Mouse (Mus musculus): Measurements from ENCODE around the gene Spon1. TPM values are rescaled to one million over a fixed set of nuclear protein-coding genes. Genes with fewer than 3 reads are reported as not detected.

Gene Spon1
- polyA plus RNA-seq, 1 experiment from 2014 or later: 3.2 TPM

DNA sequence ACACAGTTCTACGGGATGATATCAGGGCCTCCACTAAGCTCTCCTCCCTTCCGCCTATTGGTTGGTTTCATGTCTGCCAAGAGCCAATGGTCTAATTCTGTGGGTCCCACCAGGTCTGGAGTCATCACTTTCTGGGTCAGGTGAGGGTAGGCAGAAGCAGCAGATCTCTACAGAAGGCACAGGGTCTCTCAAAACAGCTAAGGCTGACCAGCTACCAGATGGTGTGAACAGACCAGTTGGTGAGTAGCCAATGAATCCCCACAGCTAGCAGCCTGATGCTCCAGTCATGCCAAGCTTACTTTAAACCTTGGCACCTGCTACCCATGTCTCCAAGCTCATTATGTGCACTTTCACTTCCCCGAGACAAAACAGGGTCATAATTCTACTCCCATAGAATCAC is 261.6 kb downstream of the Spon1 start:
- H3K4me3 ChIP-seq (ENCODE audit: low read depth, low read length): no peak overlapping the region
- no peaks in the 10 kb centered on the region for H3K27me3 ChIP-seq (replicated peaks; ENCODE audit: control insufficient read depth, insufficient read depth, low read length)
- H3K4me1 ChIP-seq (replicated peaks; ENCODE audit: control insufficient read depth, insufficient read depth, low read length): no peaks in the 10 kb centered on the region
- no peaks in the 10 kb centered on the region for H3K9me3 ChIP-seq (ENCODE audit: control insufficient read depth)
- no peaks in the 10 kb centered on the region for H3K36me3 ChIP-seq (ENCODE audit: control insufficient read depth, insufficient read depth)
- no peak overlapping the region for H3K9ac ChIP-seq (ENCODE audit: low read depth, low read length)
- WGBS: 72% methylated on average over 3 of the region's 3 CpGs
- no peak overlapping the region for H3K27ac ChIP-seq (ENCODE audit: low read depth, low read length)
- TF ChIP-seq CTCF (IDR thresholded peaks at IDR 0.05; ENCODE audit: low read depth): no peak
- ATAC-seq: no peak
- H3K4me2 ChIP-seq (replicated peaks; ENCODE audit: low read depth): no peak overlapping the region

DNA sequence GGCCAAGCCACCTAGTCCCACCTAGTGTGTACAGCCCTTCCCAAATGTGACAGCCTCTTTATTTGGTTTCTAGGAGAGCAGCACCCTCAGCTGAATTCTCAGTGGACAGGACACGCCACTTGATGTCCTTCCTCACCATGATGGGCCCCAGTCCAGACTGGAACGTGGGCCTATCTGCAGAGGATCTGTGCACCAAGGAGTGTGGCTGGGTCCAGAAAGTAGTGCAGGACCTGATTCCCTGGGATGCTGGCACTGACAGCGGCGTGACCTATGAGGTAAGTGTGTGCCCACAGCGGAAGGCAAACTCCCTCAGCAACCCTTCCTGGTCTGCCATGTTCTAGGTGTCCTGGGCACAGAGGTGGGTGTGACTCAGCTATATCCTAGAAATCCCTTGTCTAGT is 263.0 kb downstream of the Spon1 start:
- no peak for ATAC-seq
- H3K9ac ChIP-seq (ENCODE audit: low read depth, low read length): no peak overlapping the region
- H3K4me1 ChIP-seq (replicated peaks; ENCODE audit: control insufficient read depth, insufficient read depth, low read length): no peaks in the 10 kb centered on the region
- H3K36me3 ChIP-seq (ENCODE audit: control insufficient read depth, insufficient read depth): no peaks in the 10 kb centered on the region
- no peak overlapping the region for H3K4me2 ChIP-seq (replicated peaks; ENCODE audit: low read depth)
- WGBS: 93% methylated on average over 5 of the region's 5 CpGs
- no peak overlapping the region for H3K27ac ChIP-seq (ENCODE audit: low read depth, low read length)
- H3K4me3 ChIP-seq (ENCODE audit: low read depth, low read length): no peak overlapping the region
- TF ChIP-seq CTCF (IDR thresholded peaks at IDR 0.05; ENCODE audit: low read depth): no peak
- no peaks in the 10 kb centered on the region for H3K9me3 ChIP-seq (ENCODE audit: control insufficient read depth)
- no peaks in the 10 kb centered on the region for H3K27me3 ChIP-seq (replicated peaks; ENCODE audit: control insufficient read depth, insufficient read depth, low read length)

GRCm38 (mm10) chr7:114029596-114029995 is 263.8 kb downstream of the Spon1 start:
- ATAC-seq: no peak
- Histone ChIP-seq H3K4me3 (ENCODE audit: low read depth, low read length) (no peak overlapping the region), H3K36me3 (ENCODE audit: control insufficient read depth, insufficient read depth) (no peaks in the 10 kb centered on the region), H3K9me3 (ENCODE audit: control insufficient read depth) (no peaks in the 10 kb centered on the region), H3K27me3 (replicated peaks; ENCODE audit: control insufficient read depth, insufficient read depth, low read length) (no peaks in the 10 kb centered on the region), H3K4me2 (replicated peaks; ENCODE audit: low read depth) (no peak overlapping the region), H3K27ac (ENCODE audit: low read depth, low read length) (no peak overlapping the region), H3K9ac (ENCODE audit: low read depth, low read length) (no peak overlapping the region), H3K4me1 (replicated peaks; ENCODE audit: control insufficient read depth, insufficient read depth, low read length) (no peaks in the 10 kb centered on the region)
- no peak for TF ChIP-seq CTCF (IDR thresholded peaks at IDR 0.05; ENCODE audit: low read depth)
- 73% methylated on average over 6 of the region's 6 CpGs for WGBS

GRCm38 (mm10) chr7:114037237-114037636 is 271.4 kb downstream of the Spon1 start:
- no peaks in the 10 kb centered on the region for H3K9me3 ChIP-seq (ENCODE audit: control insufficient read depth)
- no peaks in the 10 kb centered on the region for H3K27me3 ChIP-seq (replicated peaks; ENCODE audit: control insufficient read depth, insufficient read depth, low read length)
- H3K9ac ChIP-seq (ENCODE audit: low read depth, low read length): no peak overlapping the region
- 81% methylated on average over 4 of the region's 4 CpGs for WGBS
- H3K36me3 ChIP-seq (ENCODE audit: control insufficient read depth, insufficient read depth): peaks cover 8% of the 10 kb centered on the region
- no peak overlapping the region for H3K27ac ChIP-seq (ENCODE audit: low read depth, low read length)
- no peaks in the 10 kb centered on the region for H3K4me1 ChIP-seq (replicated peaks; ENCODE audit: control insufficient read depth, insufficient read depth, low read length)
- no peak for ATAC-seq
- no peak overlapping the region for H3K4me2 ChIP-seq (replicated peaks; ENCODE audit: low read depth)
- no peak for TF ChIP-seq CTCF (IDR thresholded peaks at IDR 0.05; ENCODE audit: low read depth)
- no peak overlapping the region for H3K4me3 ChIP-seq (ENCODE audit: low read depth, low read length)

DNA sequence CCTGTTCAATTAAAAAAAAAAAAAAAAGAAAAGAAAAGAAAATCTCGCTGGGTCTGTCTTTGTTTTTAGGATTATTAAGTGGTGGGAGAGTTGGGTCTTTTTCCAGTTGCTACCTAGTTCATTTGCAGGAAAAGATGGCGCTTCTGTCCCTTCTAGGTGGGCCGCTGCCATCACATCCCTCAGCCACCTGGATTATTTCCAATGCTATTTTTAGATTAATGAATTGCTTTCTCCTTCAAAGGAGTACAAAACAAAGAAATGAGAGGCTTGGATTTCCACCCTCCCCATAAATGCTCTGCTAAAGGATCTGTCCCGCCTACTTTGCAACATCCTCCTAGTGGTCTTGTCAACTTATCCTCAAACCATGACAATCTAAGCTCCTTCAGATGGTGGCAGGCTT is 275.6 kb downstream of the Spon1 start:
- TF ChIP-seq CTCF (IDR thresholded peaks at IDR 0.05; ENCODE audit: low read depth): no peak
- Histone ChIP-seq H3K9ac (ENCODE audit: low read depth, low read length) (no peak overlapping the region), H3K27me3 (replicated peaks; ENCODE audit: control insufficient read depth, insufficient read depth, low read length) (no peaks in the 10 kb centered on the region), H3K9me3 (ENCODE audit: control insufficient read depth) (no peaks in the 10 kb centered on the region), H3K4me3 (ENCODE audit: low read depth, low read length) (no peak overlapping the region), H3K27ac (ENCODE audit: low read depth, low read length) (no peak overlapping the region), H3K4me1 (replicated peaks; ENCODE audit: control insufficient read depth, insufficient read depth, low read length) (no peaks in the 10 kb centered on the region), H3K36me3 (ENCODE audit: control insufficient read depth, insufficient read depth) (peaks cover 19% of the 10 kb centered on the region), H3K4me2 (replicated peaks; ENCODE audit: low read depth) (no peak overlapping the region)
- 89% methylated on average over 4 of the region's 4 CpGs for WGBS
- no peak for ATAC-seq

GRCm38 (mm10) chr7:114042973-114043928 is 277.5 kb downstream of the Spon1 start:
- H3K27ac ChIP-seq (ENCODE audit: low read depth, low read length): no peak overlapping the region; the same call in 1 of the 2 replicates
- ATAC-seq: peak; percentile 66

More at GRCm38 (mm10) chr7:114042973-114043928, 277.5 kb downstream of the Spon1 start:
- H3K9ac ChIP-seq (ENCODE audit: low read depth, low read length): no peak overlapping the region
- no peaks in the 10 kb centered on the region for H3K4me1 ChIP-seq (replicated peaks; ENCODE audit: control insufficient read depth, insufficient read depth, low read length)
- TF ChIP-seq CTCF (IDR thresholded peaks at IDR 0.05; ENCODE audit: low read depth): no peak
- WGBS: 70% methylated on average over 26 of the region's 26 CpGs
- H3K4me2 ChIP-seq (replicated peaks; ENCODE audit: low read depth): 0 out of 2 replicates have a peak overlapping the region, but pooled peaks have one; percentile 6
- peaks cover 22% of the 10 kb centered on the region for H3K36me3 ChIP-seq (ENCODE audit: control insufficient read depth, insufficient read depth)
- no peaks in the 10 kb centered on the region for H3K27me3 ChIP-seq (replicated peaks; ENCODE audit: control insufficient read depth, insufficient read depth, low read length)
- H3K9me3 ChIP-seq (ENCODE audit: control insufficient read depth): no peaks in the 10 kb centered on the region
- no peak overlapping the region for H3K4me3 ChIP-seq (ENCODE audit: low read depth, low read length)

Measured in intestine, postnatal 0 days (tissue).